Mouse (Mus musculus) embryonic facial prominence, embryonic 13.5 days (tissue): ENCODE measurements around the gene Arhgap9. TPM values are rescaled to one million over a fixed set of nuclear protein-coding genes. Genes with fewer than 3 reads are reported as not detected.
A peak's percentile ranks its signal among the peaks of the same experiment; 100 is the strongest.
"Not testable (repeated sequence)": the region's sequence is repeated elsewhere in the genome, so short reads cannot be mapped to it uniquely, and the experiment has no call there.

Source experiments
- ATAC-seq: fragments of 200-750 bp; cut with Nextera tagmentation; 2 replicates; pipeline ENCODE4 v1.8.0; 2017; ENCODE audit warnings: low read depth; ENCODE audit not compliant: insufficient number of reproducible peaks, insufficient read depth, low FRiP score, low TSS enrichment
- H3K27ac ChIP-seq: fragments of 300-500 bp; sonication (generic); 2 replicates; pipeline ENCODE4 v1.5.1; 2015; ENCODE audit warnings: moderate library complexity, mild to moderate bottlenecking, inconsistent platforms
- H3K27me3 ChIP-seq: fragments of 300-500 bp; sonication (generic); 2 replicates; pipeline ENCODE4 v1.6.1; 2015; ENCODE audit warnings: mild to moderate bottlenecking, inconsistent platforms
- H3K36me3 ChIP-seq: fragments of 300-500 bp; sonication (generic); 2 replicates; pipeline ENCODE4 v1.6.1; 2015; ENCODE audit warnings: mild to moderate bottlenecking, inconsistent platforms
- H3K4me1 ChIP-seq: fragments of 300-500 bp; sonication (generic); 2 replicates; pipeline ENCODE4 v1.6.1; 2015; ENCODE audit warnings: inconsistent platforms
- H3K4me2 ChIP-seq: fragments of 300-500 bp; sonication (generic); 2 replicates; pipeline ENCODE4 v1.6.1; 2015; ENCODE audit warnings: moderate library complexity, mild to moderate bottlenecking, inconsistent platforms
- H3K4me3 ChIP-seq: fragments of 300-500 bp; sonication (generic); 2 replicates; pipeline ENCODE4 v1.5.1; 2015; ENCODE audit warnings: mild to moderate bottlenecking, inconsistent platforms
- H3K9ac ChIP-seq: fragments of 300-500 bp; sonication (generic); 2 replicates; pipeline ENCODE4 v1.6.1; 2015; ENCODE audit warnings: mild to moderate bottlenecking, inconsistent platforms
- H3K9me3 ChIP-seq: fragments of 300-500 bp; sonication (generic); 2 replicates; pipeline ENCODE4 v1.6.1; 2016; ENCODE audit warnings: inconsistent platforms
- WGBS: fragments of 180-500 bp; shearing (Covaris S2); methylation state at CpG from one replicate; pipeline ENCODE4 v1.1.7; 2015; ENCODE audit warnings: mixed read lengths; 5-methylcytosine and 5-hydroxymethylcytosine counted together
- polyA plus RNA-seq: library from polyadenylated mRNA; unstranded; fragments of >200 nt; fragmentation: Nextera tagmentation; extraction: Ambion mirVana; gene quantifications from 2 replicates; pipeline ENCODE4 v1.2.1, GENCODE M21; 2015

Arhgap9 gene
- polyA plus RNA-seq, 1 experiment from 2014 or later: 3.4 TPM

DNA sequence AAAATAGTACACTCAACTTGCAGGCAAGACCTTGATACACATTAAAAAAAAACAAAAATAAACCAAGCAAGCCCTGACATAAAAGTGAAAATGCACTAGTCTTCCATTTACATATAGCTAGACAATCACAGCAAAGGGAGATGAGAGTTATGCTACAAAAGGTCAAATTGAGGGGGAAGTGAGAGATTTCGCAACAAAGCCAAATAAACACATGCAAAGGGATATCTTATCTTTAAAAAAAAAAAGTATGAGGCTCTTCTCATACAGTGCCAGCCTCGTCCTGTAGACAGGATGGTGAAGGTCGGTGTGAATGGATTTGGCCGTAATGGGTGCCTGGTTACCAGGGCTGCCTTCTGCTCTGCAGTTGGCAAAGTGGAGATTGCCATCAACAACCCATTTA lies 8.9 kb upstream of the Arhgap9 start:
- Histone ChIP-seq H3K36me3 (peaks cover 15% of the 10 kb centered on the region), H3K9ac (no peak overlapping the region), H3K4me2 (no peak overlapping the region), H3K4me1 (peaks cover 12% of the 10 kb centered on the region), H3K9me3 (no peaks in the 10 kb centered on the region), H3K27me3 (no peaks in the 10 kb centered on the region), H3K4me3 (no peak overlapping the region), H3K27ac (no peak overlapping the region)
- no peak for ATAC-seq
- 81% methylated on average over 4 of the region's 4 CpGs for WGBS

DNA sequence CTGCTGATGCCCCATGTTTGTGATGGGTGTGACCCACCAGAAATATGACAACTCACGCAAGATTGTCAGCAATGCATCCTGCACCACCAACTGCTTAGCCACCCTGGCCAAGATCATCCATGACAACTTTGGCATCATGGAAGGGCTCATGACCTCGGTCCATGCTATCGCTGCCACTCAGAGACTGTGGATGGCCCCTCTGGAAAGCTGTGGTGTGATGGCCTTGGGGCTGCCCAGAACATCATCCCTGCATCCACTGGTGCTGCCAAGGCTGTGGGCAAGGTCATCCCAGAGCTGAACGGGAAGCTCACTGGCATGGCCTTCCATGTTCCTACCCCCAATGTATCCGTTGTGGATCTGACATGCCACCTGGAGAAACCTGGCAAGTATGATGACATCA lies 8.2 kb upstream of the Arhgap9 start:
- not testable (repeated sequence) for H3K36me3 ChIP-seq, ATAC-seq, H3K27ac ChIP-seq, H3K4me2 ChIP-seq, H3K9ac ChIP-seq, H3K4me3 ChIP-seq, H3K27me3 ChIP-seq, H3K9me3 ChIP-seq
- H3K4me1 ChIP-seq: peaks cover 12% of the 10 kb centered on the region
- 89% methylated on average over 5 of the region's 5 CpGs for WGBS

DNA sequence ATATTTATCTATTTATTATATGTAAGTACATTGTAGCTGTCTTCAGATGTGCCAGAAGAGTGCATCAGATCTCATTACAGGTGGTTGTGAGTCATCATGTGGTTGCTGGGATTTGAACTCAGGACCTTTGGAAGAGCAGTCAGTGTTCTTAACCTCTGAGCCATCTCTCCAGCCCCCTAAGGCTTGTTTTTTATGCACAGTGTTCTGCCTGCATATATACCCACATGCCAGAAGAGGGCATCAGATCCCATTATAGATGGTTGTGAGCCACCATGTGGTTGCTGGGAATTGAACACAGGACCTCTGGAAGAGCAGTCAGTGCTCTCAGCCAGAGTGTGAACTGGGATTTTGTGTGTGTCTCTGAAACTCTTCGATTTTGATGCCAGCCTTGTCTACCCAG lies 6.8 kb upstream of the Arhgap9 start:
- not testable (repeated sequence) for H3K9ac ChIP-seq, H3K36me3 ChIP-seq, H3K27ac ChIP-seq, H3K4me2 ChIP-seq, ATAC-seq, H3K4me3 ChIP-seq, H3K27me3 ChIP-seq, H3K9me3 ChIP-seq
- WGBS: 85% methylated on average over 1 of the region's 1 CpGs
- peaks cover 12% of the 10 kb centered on the region for H3K4me1 ChIP-seq

DNA sequence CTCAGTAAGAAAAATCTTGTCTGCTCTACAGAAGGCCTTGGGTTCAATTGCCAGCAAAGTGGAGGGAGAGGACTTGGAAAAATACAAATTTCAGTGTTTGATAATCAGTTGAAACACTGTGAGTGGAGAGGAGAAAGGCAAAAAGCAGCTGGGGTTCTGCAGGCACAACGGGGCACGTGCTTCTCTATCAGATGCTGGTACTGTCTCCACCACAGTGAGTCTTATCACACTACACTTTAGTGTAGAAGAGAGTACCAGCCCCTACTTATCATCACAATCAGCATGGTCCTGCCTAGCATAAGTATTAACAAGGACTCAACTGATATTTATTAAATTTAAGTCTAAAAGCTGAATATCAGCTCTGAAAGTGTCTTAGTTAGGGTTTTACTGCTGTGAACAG lies 4.5 kb upstream of the Arhgap9 start:
- peaks cover 2% of the 10 kb centered on the region; the same call in 1 of the 2 replicates for H3K4me1 ChIP-seq
- no peak overlapping the region for H3K9ac ChIP-seq
- H3K36me3 ChIP-seq: no peaks in the 10 kb centered on the region
- H3K4me2 ChIP-seq: no peak overlapping the region
- no peaks in the 10 kb centered on the region for H3K9me3 ChIP-seq
- 77% methylated on average over 2 of the region's 2 CpGs for WGBS
- no peak overlapping the region for H3K4me3 ChIP-seq
- ATAC-seq: no peak
- H3K27me3 ChIP-seq: peaks cover 15% of the 10 kb centered on the region; the same call in 1 of the 2 replicates
- H3K27ac ChIP-seq: no peak overlapping the region

DNA sequence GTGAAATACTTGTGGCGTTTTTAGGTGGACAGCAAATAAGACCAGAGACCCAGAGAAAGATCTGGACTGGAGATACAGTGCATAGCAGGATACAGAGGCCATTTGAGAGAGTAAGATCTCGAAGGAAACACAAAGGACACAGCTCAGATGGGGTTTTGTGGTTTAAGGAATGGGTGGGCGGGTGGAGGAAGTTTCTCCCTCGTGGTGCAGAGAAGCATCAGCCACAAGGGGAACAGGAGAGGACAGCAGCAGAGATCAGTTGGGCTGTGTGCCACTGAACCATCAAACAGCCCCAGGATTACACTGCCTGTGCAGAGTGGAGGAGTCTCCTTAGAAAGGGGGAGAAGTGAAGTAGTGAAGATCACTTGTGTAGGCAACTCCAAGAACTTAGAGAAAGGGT lies 3.8 kb upstream of the Arhgap9 start:
- 44% methylated on average over 4 of the region's 4 CpGs for WGBS
- no peaks in the 10 kb centered on the region for H3K9me3 ChIP-seq
- no peak for ATAC-seq
- peaks cover 22% of the 10 kb centered on the region; the same call in 1 of the 2 replicates for H3K27me3 ChIP-seq
- no peak overlapping the region for H3K4me2 ChIP-seq
- H3K4me1 ChIP-seq: no peaks in the 10 kb centered on the region
- H3K36me3 ChIP-seq: no peaks in the 10 kb centered on the region
- no peak overlapping the region for H3K27ac ChIP-seq
- no peak overlapping the region for H3K4me3 ChIP-seq
- H3K9ac ChIP-seq: no peak overlapping the region

DNA sequence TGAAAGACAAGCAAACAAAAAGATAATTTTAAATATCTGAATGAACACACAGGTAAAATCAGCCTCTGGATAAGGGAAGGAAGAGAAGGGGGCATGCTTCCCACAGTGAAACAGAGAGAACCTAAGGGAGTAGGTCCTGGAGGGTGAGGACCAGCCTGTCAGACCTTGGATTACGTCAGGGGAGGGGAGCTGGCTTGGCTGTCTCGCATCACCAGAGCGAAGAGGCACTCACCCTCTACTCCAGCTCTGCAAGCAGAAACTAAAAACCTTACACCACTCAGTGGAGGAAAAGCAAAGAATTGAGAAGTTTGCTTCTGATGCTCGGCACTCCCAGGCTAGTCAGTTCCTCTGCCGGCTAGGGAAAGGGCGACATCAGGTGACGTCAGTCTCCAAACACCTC lies 1.8 kb upstream of the Arhgap9 start:
- H3K4me3 ChIP-seq: no peak overlapping the region
- no peaks in the 10 kb centered on the region for H3K9me3 ChIP-seq
- no peak overlapping the region for H3K9ac ChIP-seq
- H3K27ac ChIP-seq: no peak overlapping the region
- H3K36me3 ChIP-seq: no peaks in the 10 kb centered on the region
- H3K4me2 ChIP-seq: no peak overlapping the region
- H3K27me3 ChIP-seq: peaks cover 42% of the 10 kb centered on the region
- WGBS: 73% methylated on average over 7 of the region's 7 CpGs
- no peaks in the 10 kb centered on the region for H3K4me1 ChIP-seq
- ATAC-seq: no peak

DNA sequence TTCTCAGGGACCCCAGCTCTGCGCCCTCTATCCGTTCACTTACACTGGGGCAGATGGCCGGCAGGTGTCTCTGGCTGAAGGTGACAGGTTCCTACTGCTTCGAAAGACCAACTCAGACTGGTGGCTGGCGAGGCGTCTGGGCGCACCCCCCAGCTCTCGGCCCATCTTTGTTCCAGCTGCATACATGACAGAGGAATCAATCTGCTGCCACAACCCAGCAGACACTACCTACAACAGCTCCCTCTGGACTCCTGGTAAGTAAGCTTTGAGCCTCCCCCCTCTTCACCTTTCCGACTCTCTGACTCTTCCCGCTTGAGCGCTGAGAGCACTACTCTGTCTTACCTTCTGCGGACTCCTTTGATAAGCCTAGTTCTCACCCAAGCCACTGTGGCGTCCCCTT lies 414 bp downstream of the Arhgap9 start:
- Histone ChIP-seq H3K4me1 (peaks cover 16% of the 10 kb centered on the region), H3K9me3 (no peaks in the 10 kb centered on the region), H3K27ac (no peak overlapping the region), H3K36me3 (no peaks in the 10 kb centered on the region), H3K4me3 (no peak overlapping the region), H3K27me3 (peaks cover 64% of the 10 kb centered on the region), H3K9ac (no peak overlapping the region), H3K4me2 (no peak overlapping the region)
- ATAC-seq: no peak
- 58% methylated on average over 13 of the region's 13 CpGs for WGBS

DNA sequence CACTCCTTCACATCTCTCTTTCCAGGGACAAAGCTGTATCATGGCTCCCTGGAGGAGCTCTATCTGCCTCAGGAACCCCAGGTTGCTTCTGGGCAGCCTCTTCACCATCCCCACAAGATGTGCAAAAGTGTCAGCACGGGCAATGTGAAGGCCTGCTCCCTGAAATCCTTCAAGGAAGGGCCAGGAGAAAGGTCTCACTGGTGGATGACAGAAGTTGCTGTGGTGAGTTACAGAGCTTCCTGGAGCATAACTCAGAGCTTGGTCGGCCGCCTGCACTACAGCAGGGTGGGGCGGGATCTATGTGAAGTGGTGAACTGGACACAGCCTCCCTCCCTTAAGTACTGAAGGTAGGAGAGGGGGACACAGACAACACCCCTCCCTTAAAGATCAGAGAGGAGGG lies 905 bp downstream of the Arhgap9 start:
- H3K36me3 ChIP-seq: no peaks in the 10 kb centered on the region
- H3K27ac ChIP-seq: no peak overlapping the region
- no peak for ATAC-seq
- H3K4me2 ChIP-seq: no peak overlapping the region
- H3K9ac ChIP-seq: no peak overlapping the region
- no peak overlapping the region for H3K4me3 ChIP-seq
- H3K4me1 ChIP-seq: peaks cover 16% of the 10 kb centered on the region
- H3K27me3 ChIP-seq: peaks cover 69% of the 10 kb centered on the region
- 81% methylated on average over 4 of the region's 4 CpGs for WGBS
- H3K9me3 ChIP-seq: no peaks in the 10 kb centered on the region

DNA sequence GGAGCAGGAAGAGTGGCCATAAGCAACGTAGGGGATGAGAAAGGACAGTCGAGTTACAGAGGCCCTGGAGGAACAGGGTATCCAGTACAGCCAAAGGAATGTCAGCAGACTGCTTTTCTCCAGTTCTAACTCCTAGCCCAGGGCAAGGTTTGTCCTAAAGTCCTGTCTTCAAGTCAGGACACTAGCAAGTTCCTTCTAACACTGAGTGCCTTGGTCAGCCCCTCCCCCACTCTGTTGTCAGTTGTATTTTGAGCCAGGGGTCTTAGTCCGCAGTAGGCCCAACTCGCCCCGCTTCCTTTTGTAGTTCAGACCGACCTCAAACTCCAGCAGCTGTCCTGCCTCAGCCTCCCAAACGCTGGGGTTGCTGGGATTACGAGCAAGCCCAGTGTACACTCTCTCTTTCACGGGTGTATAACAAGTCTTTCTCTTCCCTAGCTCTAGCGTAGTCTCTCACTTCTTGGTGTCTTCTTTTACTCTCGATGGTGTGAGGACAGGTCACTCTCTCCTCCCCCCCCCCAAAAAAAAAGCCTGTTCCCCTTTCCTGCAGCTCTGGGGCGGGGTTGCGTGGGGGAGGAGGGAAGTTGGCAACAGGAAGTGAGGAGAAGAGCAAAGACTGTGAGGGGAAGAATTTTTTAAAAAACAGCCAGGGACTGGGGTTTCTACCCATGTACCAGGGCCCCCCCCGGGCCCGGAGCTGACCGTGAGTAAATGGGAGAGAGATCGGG lies 1.5 kb downstream of the Arhgap9 start:
- Histone ChIP-seq H3K4me2 (no peak overlapping the region), H3K4me3 (no peak overlapping the region), H3K27ac (no peak overlapping the region), H3K27me3 (peaks cover 75% of the 10 kb centered on the region), H3K4me1 (peaks cover 16% of the 10 kb centered on the region), H3K9me3 (no peaks in the 10 kb centered on the region), H3K36me3 (no peaks in the 10 kb centered on the region), H3K9ac (no peak overlapping the region)
- ATAC-seq: no peak
- 66% methylated on average over 17 of the region's 17 CpGs for WGBS

DNA sequence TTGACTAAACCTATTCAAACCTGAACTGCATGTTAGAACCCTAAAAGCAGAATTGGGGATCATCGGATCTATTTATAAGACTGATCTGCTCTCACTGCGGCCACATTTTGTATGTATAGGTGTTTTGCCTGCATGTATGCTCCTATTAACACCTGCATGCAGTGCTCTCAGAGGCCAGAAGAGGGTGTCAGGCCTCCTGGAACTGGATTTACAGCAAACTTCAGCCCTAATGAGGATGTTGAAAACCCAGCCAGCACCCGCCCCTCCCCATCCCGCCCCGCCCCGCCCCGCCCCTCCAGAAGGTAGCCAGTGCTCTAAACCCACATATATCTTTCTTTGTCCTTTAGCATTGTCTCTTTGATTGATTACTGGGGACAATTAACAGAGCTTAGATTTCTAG lies 2.7 kb downstream of the Arhgap9 start:
- 12% methylated on average over 7 of the region's 7 CpGs for WGBS
- H3K4me2 ChIP-seq: no peak overlapping the region; the same call in 1 of the 2 replicates
- H3K4me1 ChIP-seq: peaks cover 16% of the 10 kb centered on the region
- H3K36me3 ChIP-seq: no peaks in the 10 kb centered on the region
- no peak for ATAC-seq
- H3K27me3 ChIP-seq: peaks cover 87% of the 10 kb centered on the region
- H3K9ac ChIP-seq: no peak overlapping the region
- no peaks in the 10 kb centered on the region for H3K9me3 ChIP-seq
- H3K4me3 ChIP-seq: no peak overlapping the region
- H3K27ac ChIP-seq: no peak overlapping the region

DNA sequence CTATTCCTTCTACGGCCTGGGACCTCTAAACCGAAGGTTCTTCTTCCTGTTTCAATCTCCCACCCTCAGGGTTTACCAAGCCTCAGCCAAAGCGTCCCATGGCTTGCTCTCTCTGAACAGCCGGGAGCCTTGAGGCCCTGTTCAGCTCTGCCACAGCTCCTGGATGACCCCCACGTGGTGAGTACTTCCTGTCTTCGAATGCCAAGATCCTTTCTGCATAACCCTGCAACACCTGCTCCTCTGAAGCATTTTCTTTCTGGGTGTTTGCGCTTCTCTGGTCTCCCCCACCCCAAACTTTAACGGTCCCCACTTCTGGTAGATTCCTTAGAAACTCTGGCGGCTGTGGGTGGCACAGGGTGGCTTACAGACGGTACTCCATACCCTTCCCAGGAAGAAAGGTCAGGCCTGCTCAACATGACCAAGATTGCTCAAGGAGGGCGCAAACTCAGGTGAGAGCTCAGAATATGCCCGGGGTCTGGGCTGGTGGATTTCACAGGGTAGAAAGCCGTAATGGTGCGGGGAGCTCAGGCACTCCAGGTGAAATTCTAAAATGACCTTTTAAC lies 3.8 kb downstream of the Arhgap9 start:
- no peak for ATAC-seq
- H3K4me3 ChIP-seq: peak overlapping the region; percentile 52
- no peaks in the 10 kb centered on the region for H3K9me3 ChIP-seq
- H3K4me2 ChIP-seq: peak overlapping the region; percentile 87
- H3K4me1 ChIP-seq: peaks cover 16% of the 10 kb centered on the region
- peak overlapping the region; percentile 69 for H3K9ac ChIP-seq
- H3K27ac ChIP-seq: no peak overlapping the region
- H3K27me3 ChIP-seq: peaks cover 98% of the 10 kb centered on the region
- H3K36me3 ChIP-seq: peaks cover 7% of the 10 kb centered on the region
- WGBS: 30% methylated on average over 14 of the region's 14 CpGs

DNA sequence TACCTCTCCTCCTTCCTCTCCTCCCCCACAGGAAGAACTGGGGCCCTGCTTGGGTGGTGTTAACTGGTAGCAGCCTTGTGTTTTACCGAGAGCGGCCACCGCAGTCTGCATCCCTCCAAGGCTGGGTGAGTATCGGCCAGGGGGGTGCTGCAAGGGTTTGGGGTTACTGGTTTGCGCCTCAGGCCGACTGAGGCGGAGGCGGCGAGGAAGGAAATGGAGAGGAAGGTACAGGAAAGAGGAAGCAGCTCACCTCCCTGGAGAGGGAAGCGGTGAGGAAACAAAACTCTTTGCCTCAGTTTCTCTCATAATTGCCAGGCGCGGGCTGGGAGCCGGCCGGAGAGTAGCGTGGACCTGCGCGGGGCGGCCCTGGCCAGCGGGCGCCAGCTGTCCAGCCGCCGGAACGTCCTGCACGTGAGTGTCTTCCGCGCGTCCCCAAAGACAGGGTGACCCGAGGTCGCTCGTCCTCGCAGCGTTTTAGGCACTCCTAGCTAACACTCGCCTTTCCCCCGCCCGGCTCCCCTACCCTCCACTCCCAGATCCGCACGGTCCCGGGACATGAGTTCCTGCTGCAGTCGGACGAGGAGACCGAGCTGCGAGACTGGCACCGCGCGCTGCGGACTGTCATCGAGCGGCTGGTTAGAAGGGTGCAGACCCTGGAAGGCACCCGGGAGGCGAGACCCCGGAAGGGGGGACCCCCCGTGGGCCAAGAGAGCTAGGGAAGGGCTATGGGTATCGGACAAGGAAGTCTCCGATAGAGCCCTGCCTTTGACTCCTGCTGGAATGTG lies 4.4 kb downstream of the Arhgap9 start:
- ATAC-seq: 0 out of 2 replicates have a peak, but pooled peaks have one; percentile 5
- Histone ChIP-seq H3K4me2 (peak overlapping the region; percentile 87), H3K27ac (no peak overlapping the region), H3K9me3 (no peaks in the 10 kb centered on the region), H3K4me1 (peaks cover 23% of the 10 kb centered on the region), H3K27me3 (peaks cover 98% of the 10 kb centered on the region), H3K4me3 (peak overlapping the region; percentile 52), H3K9ac (peak overlapping the region; percentile 69), H3K36me3 (peaks cover 14% of the 10 kb centered on the region)
- 2% methylated on average over 54 of the region's 54 CpGs for WGBS
